Mouse (Mus musculus) lung, postnatal 25 days (tissue): ENCODE measurements at regions not wholly inside any gene's neighbourhood (a gene's known extent, or its start where the extent isn't known, plus 50 kb on each side); places are given as distances from the start of the nearest gene placed in this dataset.

ENCODE experiments used
- DNase-seq: peaks from one replicate; pipeline ENCODE4 v3.0.0; 2022; ENCODE audit warnings: low spot score

- no peak for DNase-seq
These were observed 54.8 kb upstream of the Scel start for GRCm38 (mm10) chr14:103458340-103458739.

- DNase-seq, result no peak
These were observed 57.0 kb upstream of the Scel start for GRCm38 (mm10) chr14:103456106-103456505.

GRCm38 (mm10) chr14:103450756-103451155 is 62.4 kb upstream of the Scel start:
- DNase-seq, result peak; percentile 6

- no peak for DNase-seq
These were observed 63.7 kb upstream of the Scel start for GRCm38 (mm10) chr14:103449447-103449846.

GRCm38 (mm10) chr14:103449033-103449432 is 64.1 kb upstream of the Scel start:
- no peak for DNase-seq

GRCm38 (mm10) chr14:103446671-103447070 is 66.5 kb upstream of the Scel start:
- DNase-seq, result no peak

GRCm38 (mm10) chr14:103441454-103442065 is 71.6 kb upstream of the Scel start:
- DNase-seq, result no peak

- no peak for DNase-seq
These were observed 72.9 kb upstream of the Scel start for GRCm38 (mm10) chr14:103440243-103440642.

- DNase-seq, result no peak
These were observed 78.9 kb upstream of the Scel start for GRCm38 (mm10) chr14:103434218-103434617.

GRCm38 (mm10) chr14:103433106-103433505 is 80.0 kb upstream of the Scel start:
- no peak for DNase-seq

GRCm38 (mm10) chr14:103427873-103428272 is 81.3 kb upstream of the Mycbp2 start:
- DNase-seq, result no peak

GRCm38 (mm10) chr14:103421305-103421822 is 74.8 kb upstream of the Mycbp2 start:
- DNase-seq, result no peak

- no peak for DNase-seq
These were observed 70.8 kb upstream of the Mycbp2 start for GRCm38 (mm10) chr14:103417110-103418061.

- no peak for DNase-seq
These were observed 58.0 kb upstream of the Mycbp2 start for GRCm38 (mm10) chr14:103404611-103405010.

- DNase-seq, result no peak
These were observed 56.4 kb upstream of the Mycbp2 start for GRCm38 (mm10) chr14:103403054-103403453.

- DNase-seq, result no peak
These were observed 55.4 kb upstream of the Mycbp2 start for GRCm38 (mm10) chr14:103401983-103402382.

- DNase-seq, result no peak
These were observed 54.7 kb upstream of the Mycbp2 start for GRCm38 (mm10) chr14:103401280-103401679.

- no peak for DNase-seq
These were observed 51.8 kb upstream of the Mycbp2 start for GRCm38 (mm10) chr14:103398401-103398800.
